Mouse (Mus musculus) megakaryocyte, embryonic 14.5 days (primary cell): ENCODE measurements around the gene Traf7.

Experiments used
- FLI1 ChIP-seq: IDR thresholded peaks from 2 replicates; pipeline ENCODE4 v1.6.1; 2012; ENCODE audit warnings: low read length, inconsistent platforms, mixed read lengths
- GATA1 ChIP-seq: IDR thresholded peaks from 3 replicates; pipeline ENCODE4 v1.6.1; 2012; ENCODE audit warnings: mixed read lengths, low read length, inconsistent platforms, borderline replicate concordance

DNA sequence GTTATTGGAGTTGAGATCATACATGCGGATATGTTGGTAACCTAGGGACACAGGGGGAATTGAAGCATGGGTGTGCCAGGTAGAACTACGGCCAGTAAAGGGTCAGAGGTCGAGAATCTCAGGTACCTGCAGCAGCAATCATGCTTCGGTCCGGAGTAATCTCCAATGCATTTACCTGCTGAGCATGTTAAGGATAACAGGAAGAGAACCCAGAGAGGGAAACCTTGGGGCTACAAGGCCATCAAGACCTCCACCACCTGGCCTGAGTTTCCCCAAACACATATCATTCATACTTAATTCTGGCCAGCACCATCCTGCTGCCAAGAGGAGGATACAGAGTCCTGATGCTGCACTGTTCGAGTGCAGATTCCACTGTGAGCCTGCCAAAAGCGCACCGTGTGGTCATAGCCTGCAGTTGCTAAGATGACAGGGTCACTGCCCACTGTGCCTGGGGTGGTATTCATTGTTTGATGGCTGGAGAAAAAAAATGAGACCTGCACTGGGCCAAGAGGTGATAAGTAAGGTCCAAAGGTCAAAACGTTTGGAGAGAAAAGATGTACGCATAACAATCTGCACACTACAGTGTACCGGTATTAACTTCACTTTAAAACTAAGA is 49.6 kb downstream of the Traf7 start:
- no peak for TF ChIP-seq GATA1
- TF ChIP-seq FLI1 = no peak
